Mouse (Mus musculus) MEL (cell line): ENCODE results near the gene Prkcg. TPM values are rescaled to one million over a fixed set of nuclear protein-coding genes. Genes with fewer than 3 reads are reported as not detected.

ENCODE experiments used
- DNase-seq: peaks from one replicate; pipeline ENCODE4 v3.0.0; 2011; ENCODE audit warnings: low read depth, low spot score
- H3K27ac ChIP-seq: 2 replicates; pipeline ENCODE4 v1.5.1; 2012; ENCODE audit warnings: low read depth, mild to moderate bottlenecking, control low read depth, low read length, moderate library complexity; ENCODE audit not compliant: control insufficient read depth
- H3K27me3 ChIP-seq, 2 experiments: fragments of 150-350 bp in 1 of 2; sonication (generic) in 1 of 2; 2 replicates each; pipeline ENCODE4 v1.6.1; 2012; ENCODE audit warnings: low read length in 2 of 2, mild to moderate bottlenecking in 2 of 2, improper control_type of control experiment in 1 of 2, moderate library complexity in 1 of 2; ENCODE audit not compliant: insufficient read depth in 2 of 2, control insufficient read depth in 1 of 2
- H3K36me3 ChIP-seq, 2 experiments: 2 replicates each; pipeline ENCODE4 v1.6.1; 2012 to 2014; ENCODE audit warnings: low read length in 2 of 2, improper control_type of control experiment in 1 of 2, inconsistent platforms in 1 of 2, mild to moderate bottlenecking in 1 of 2; ENCODE audit not compliant: insufficient read depth in 2 of 2, control insufficient read depth in 1 of 2
- H3K4me1 ChIP-seq, 2 experiments: fragments of 150-350 bp in 1 of 2; sonication (generic) in 1 of 2; 2 replicates each; pipeline ENCODE4 v1.6.1; 2012; ENCODE audit warnings: low read length in 2 of 2, improper control_type of control experiment in 1 of 2, mild to moderate bottlenecking in 1 of 2; ENCODE audit not compliant: insufficient read depth in 2 of 2, control insufficient read depth in 1 of 2
- H3K4me3 ChIP-seq, 2 experiments: fragments of 150-350 bp in 1 of 2; sonication (generic) in 1 of 2; 2 replicates each; pipeline ENCODE4 v1.5.1; 2012; ENCODE audit warnings: low read depth in 2 of 2, low read length in 2 of 2, mild to moderate bottlenecking in 2 of 2, moderate library complexity in 2 of 2, control low read depth in 1 of 2, improper control_type of control experiment in 1 of 2; ENCODE audit not compliant: control insufficient read depth in 1 of 2, insufficient read depth in 1 of 2
- H3K79me2 ChIP-seq: 2 replicates; pipeline ENCODE4 v1.6.1; 2012; ENCODE audit warnings: mild to moderate bottlenecking, low read length, moderate library complexity; ENCODE audit not compliant: control insufficient read depth, poor library complexity, insufficient read depth
- H3K9ac ChIP-seq: 2 replicates; pipeline ENCODE4 v1.6.1; 2012; ENCODE audit warnings: low read depth, mild to moderate bottlenecking, control low read depth, low read length, moderate library complexity; ENCODE audit not compliant: control insufficient read depth, poor library complexity, severe bottlenecking
- H3K9me3 ChIP-seq: fragments of 150-350 bp; sonication (generic); replicated peaks from 2 replicates; pipeline ENCODE4 v1.6.1; 2012; ENCODE audit warnings: mild to moderate bottlenecking, low read length, improper control_type of control experiment, moderate library complexity; ENCODE audit not compliant: insufficient read depth
- BHLHE40 ChIP-seq: IDR thresholded peaks from 2 replicates; pipeline ENCODE4 v1.6.1; 2012; ENCODE audit warnings: low read depth, mild to moderate bottlenecking, inconsistent platforms, low read length, improper control_type of control experiment, borderline replicate concordance
- CHD1 ChIP-seq: IDR thresholded peaks from 2 replicates; pipeline ENCODE4 v1.6.1; 2012; ENCODE audit warnings: low read depth, mild to moderate bottlenecking, inconsistent platforms, low read length, improper control_type of control experiment
- E2F4 ChIP-seq: IDR thresholded peaks from 2 replicates; pipeline ENCODE4 v1.6.1; 2011; ENCODE audit warnings: low read depth, low read length, improper control_type of control experiment, borderline replicate concordance
- ELF1 ChIP-seq: IDR thresholded peaks from 2 replicates; pipeline ENCODE4 v1.6.1; 2014; ENCODE audit warnings: low read depth, mild to moderate bottlenecking, inconsistent platforms, low read length, improper control_type of control experiment, moderate library complexity
- EP300 ChIP-seq, 2 experiments: IDR thresholded peaks; 2 replicates each; pipeline ENCODE4 v1.6.1; 2011; ENCODE audit warnings: improper control_type of control experiment in 2 of 2, low read length in 2 of 2, low read depth in 1 of 2, mild to moderate bottlenecking in 1 of 2
- GABPA ChIP-seq: IDR thresholded peaks from 2 replicates; pipeline ENCODE4 v1.6.1; 2012; ENCODE audit warnings: low read depth, mild to moderate bottlenecking, inconsistent platforms, low read length, improper control_type of control experiment, moderate library complexity
- GATA1 ChIP-seq: IDR thresholded peaks from 2 replicates; pipeline ENCODE4 v1.6.1; 2011; ENCODE audit warnings: low read depth, low read length, improper control_type of control experiment
- JUND ChIP-seq: IDR thresholded peaks from 2 replicates; pipeline ENCODE4 v1.6.1; 2011; ENCODE audit warnings: low read depth, mild to moderate bottlenecking, improper control_type of control experiment, low read length
- KAT2A ChIP-seq: conservative IDR thresholded peaks from 2 replicates; pipeline ENCODE4 v1.6.1; 2012; ENCODE audit warnings: low read depth, low read length, improper control_type of control experiment, inconsistent platforms
- MAFK ChIP-seq: IDR thresholded peaks from 2 replicates; pipeline ENCODE4 v1.6.1; 2011; ENCODE audit warnings: low read depth, mild to moderate bottlenecking, low read length, improper control_type of control experiment, borderline replicate concordance
- MXI1 ChIP-seq: IDR thresholded peaks from 2 replicates; pipeline ENCODE4 v1.6.1; 2011; ENCODE audit warnings: mild to moderate bottlenecking, low read depth, low read length, improper control_type of control experiment
- POLR2AphosphoS5 ChIP-seq: IDR thresholded peaks from 2 replicates; pipeline ENCODE4 v1.6.1; 2012; ENCODE audit warnings: low read depth, borderline replicate concordance, mild to moderate bottlenecking, inconsistent platforms, low read length, moderate library complexity, mixed read lengths
- RAD21 ChIP-seq: IDR thresholded peaks from 2 replicates; pipeline ENCODE4 v1.6.1; 2011; ENCODE audit warnings: mild to moderate bottlenecking, low read depth, low read length, improper control_type of control experiment
- RCOR1 ChIP-seq: IDR thresholded peaks from 2 replicates; pipeline ENCODE4 v1.6.1; 2012; ENCODE audit warnings: low read depth, mild to moderate bottlenecking, inconsistent platforms, low read length, improper control_type of control experiment
- SIN3A ChIP-seq: IDR thresholded peaks from 2 replicates; pipeline ENCODE4 v1.6.1; 2012; ENCODE audit warnings: low read length, improper control_type of control experiment, inconsistent platforms
- SMC3 ChIP-seq: IDR thresholded peaks from 2 replicates; pipeline ENCODE4 v1.6.1; 2011; ENCODE audit warnings: low read depth, low read length, improper control_type of control experiment
- TAL1 ChIP-seq: IDR thresholded peaks from 2 replicates; pipeline ENCODE4 v1.6.1; 2012; ENCODE audit warnings: mild to moderate bottlenecking, inconsistent platforms, low read length, moderate library complexity, mixed read lengths
- TBP ChIP-seq: IDR thresholded peaks from 2 replicates; pipeline ENCODE4 v1.8.0; 2011; ENCODE audit warnings: low read depth, low read length, improper control_type of control experiment
- USF1 ChIP-seq: IDR thresholded peaks from 2 replicates; pipeline ENCODE4 v1.6.1; 2014; ENCODE audit warnings: low read depth, mild to moderate bottlenecking, inconsistent platforms, low read length, improper control_type of control experiment, moderate library complexity
- USF2 ChIP-seq, 2 experiments: IDR thresholded peaks; 2 replicates each; pipeline ENCODE4 v1.6.1; 2011 to 2012; ENCODE audit warnings: improper control_type of control experiment in 2 of 2, low read length in 2 of 2, borderline replicate concordance in 1 of 2, inconsistent platforms in 1 of 2, low read depth in 1 of 2, mild to moderate bottlenecking in 1 of 2; ENCODE audit not compliant: insufficient read depth in 1 of 2
- ZC3H11A ChIP-seq: IDR thresholded peaks from 2 replicates; pipeline ENCODE4 v1.6.1; 2012; ENCODE audit warnings: low read depth, mild to moderate bottlenecking, inconsistent platforms, low read length, improper control_type of control experiment
- ZKSCAN1 ChIP-seq: IDR thresholded peaks from 2 replicates; pipeline ENCODE4 v1.6.1; 2012; ENCODE audit warnings: low read depth, mild to moderate bottlenecking, inconsistent platforms, low read length, improper control_type of control experiment, moderate library complexity
- ZMIZ1 ChIP-seq: IDR thresholded peaks from 2 replicates; pipeline ENCODE4 v1.6.1; 2012; ENCODE audit warnings: low read depth, mild to moderate bottlenecking, inconsistent platforms, low read length, improper control_type of control experiment, moderate library complexity
- polyA plus RNA-seq, 2 experiments: library from polyadenylated mRNA; stranded (reverse) in 1 of 2; unstranded in 1 of 2; fragments of >175 nt in 1 of 2; fragments of >200 nt in 1 of 2; gene quantifications; 2 replicates each; pipeline versions ENCODE4 v1.2.1 to v1.2.4; 2012; ENCODE audit warnings: low replicate concordance in 2 of 2, low read depth in 1 of 2; ENCODE audit not compliant: insufficient read length in 2 of 2, insufficient read depth in 1 of 2, missing spikeins in 1 of 2
- total RNA-seq: library from RNA; depleted of rRNA; stranded (reverse); fragments of 300-350 nt; gene quantifications from 2 replicates; pipeline ENCODE4 v1.2.3, GENCODE M21; 2012

The Prkcg gene
- total and polyA plus RNA-seq, 3 experiments: 0.10 TPM; not detected in 2

GRCm38 (mm10) chr7:3268291-3268690, 20.7 kb upstream of the Prkcg start:
- no peak for TF ChIP-seq ZKSCAN1
- TF ChIP-seq USF2 (IDR thresholded peaks at IDR 0.05; ENCODE audit: borderline replicate concordance in 1 of 2, insufficient read depth in 1 of 2, low read depth in 1 of 2, low read length in 2 of 2): no peak
- no peak for TF ChIP-seq BHLHE40
- TF ChIP-seq USF1: no peak
- TF ChIP-seq ZMIZ1: no peak
- TF ChIP-seq RAD21: no peak
- TF ChIP-seq ELF1: no peak
- no peak for TF ChIP-seq JUND
- no peak for TF ChIP-seq POLR2AphosphoS5
- TF ChIP-seq MAFK: no peak
- TF ChIP-seq SIN3A: no peak
- no peak for TF ChIP-seq GATA1
- H3K36me3 ChIP-seq: no peaks in the 10 kb centered on the region
- H3K79me2 ChIP-seq: no peaks in the 10 kb centered on the region
- H3K4me3 ChIP-seq: no peak overlapping the region
- DNase-seq: no peak
- no peak overlapping the region for H3K27ac ChIP-seq
- H3K27me3 ChIP-seq: no peaks in the 10 kb centered on the region; a peak in 1 of 4 replicates
- H3K4me1 ChIP-seq: peaks cover 0 to 2% of the 10 kb centered on the region in 2 experiments; a peak in 1 of 4 replicates
- H3K9ac ChIP-seq: no peak overlapping the region
- no peaks in the 10 kb centered on the region for H3K9me3 ChIP-seq

- TF ChIP-seq CHD1 (no peak), TBP (no peak), POLR2AphosphoS5 (no peak), RAD21 (no peak), ZKSCAN1 (no peak), SIN3A (no peak), GABPA (no peak), RCOR1 (no peak), ZC3H11A (no peak), USF1 (no peak), EP300 (IDR thresholded peaks at IDR 0.05; ENCODE audit: low read depth in 1 of 2, low read length in 2 of 2) (no peak), SMC3 (no peak), KAT2A (no peak), ELF1 (no peak), TAL1 (no peak), MXI1 (no peak), E2F4 (no peak), BHLHE40 (no peak)
- Histone ChIP-seq H3K4me3 (no peak overlapping the region), H3K27me3 (no peaks in the 10 kb centered on the region; a peak in 1 of 4 replicates), H3K79me2 (no peaks in the 10 kb centered on the region), H3K4me1 (peaks cover 0 to 2% of the 10 kb centered on the region in 2 experiments; a peak in 1 of 4 replicates), H3K36me3 (no peaks in the 10 kb centered on the region), H3K9me3 (no peaks in the 10 kb centered on the region), H3K9ac (no peak overlapping the region), H3K27ac (no peak overlapping the region)
- DNase-seq: no peak
Observed at GRCm38 (mm10) chr7:3272206-3272605, 16.8 kb upstream of the Prkcg start.
